Mouse (Mus musculus) lung, postnatal 25 days (tissue): ENCODE data around the gene AC129217.1.

Experiments
- DNase-seq: peaks from one replicate; pipeline ENCODE4 v3.0.0; 2022; ENCODE audit warnings: low spot score

Gene AC129217.1

GRCm38 (mm10) chr19:8870838-8871237, 41.3 kb downstream of the AC129217.1 start:
- DNase-seq: no peak

- peak; percentile 98 for DNase-seq
These were observed 42.0 kb downstream of the AC129217.1 start, which contains the start of gene Ubxn1 for GRCm38 (mm10) chr19:8871267-8872186. TSS of gene Ubxn1 (plus strand) at chr19:8871496.

- DNase-seq: no peak
These were observed 42.8 kb downstream of the AC129217.1 start for GRCm38 (mm10) chr19:8872266-8872840.

- no peak for DNase-seq
These were observed 45.5 kb downstream of the AC129217.1 start for GRCm38 (mm10) chr19:8875031-8875430.

GRCm38 (mm10) chr19:8880311-8881033, 50.9 kb downstream of the AC129217.1 start, which contains the start of gene Uqcc3:
TSS of gene Uqcc3 (minus strand) at chr19:8880923.
- DNase-seq: peak; percentile 94

GRCm38 (mm10) chr19:8881034-8881392, 51.4 kb downstream of the AC129217.1 start:
- DNase-seq: no peak

GRCm38 (mm10) chr19:8883616-8884015, 54.0 kb downstream of the AC129217.1 start, which contains the start of the genes Lbhd1 and Gm49403:
TSS of gene Lbhd1 (plus strand) at chr19:8883732.
TSS of gene Gm49403 (plus strand) at chr19:8883930.
- DNase-seq: no peak

- DNase-seq: no peak
These were observed 57.5 kb downstream of the AC129217.1 start for GRCm38 (mm10) chr19:8886916-8887584.

- no peak for DNase-seq
These were observed 58.3 kb downstream of the AC129217.1 start for GRCm38 (mm10) chr19:8887585-8888463.

- DNase-seq: peak; percentile 96
These were observed 59.2 kb downstream of the AC129217.1 start, which contains the start of the genes 1810009A15Rik and Gm49416 for GRCm38 (mm10) chr19:8888511-8889385. TSS of gene 1810009A15Rik (plus strand) at chr19:8888853. TSS of gene Gm49416 (plus strand) at chr19:8888926.
